Mouse (Mus musculus) midbrain, postnatal 0 days (tissue): Measurements from ENCODE around the gene Arel1. TPM values are rescaled to one million over a fixed set of nuclear protein-coding genes. Genes with fewer than 3 reads are reported as not detected.

Experiments used
- ATAC-seq: fragments of 200-750 bp; cut with Nextera tagmentation; 2 replicates; pipeline ENCODE4 v1.8.0; 2017; ENCODE audit warnings: moderate number of reproducible peaks, mild to moderate bottlenecking, moderate TSS enrichment, moderate library complexity; ENCODE audit not compliant: low FRiP score
- DNase-seq: peaks from one replicate; pipeline ENCODE4 v3.0.0-alpha.2; 2015; ENCODE audit warnings: low spot score
- H3K27ac ChIP-seq: fragments of 300-500 bp; sonication (generic); 2 replicates; pipeline ENCODE4 v1.5.1; 2014; ENCODE audit warnings: low read depth, mild to moderate bottlenecking, low read length, mixed read lengths
- H3K27me3 ChIP-seq: fragments of 300-500 bp; sonication (generic); 2 replicates; pipeline ENCODE4 v1.6.1; 2014; ENCODE audit warnings: low read length, control low read depth, mixed read lengths; ENCODE audit not compliant: insufficient read depth
- H3K36me3 ChIP-seq: fragments of 300-500 bp; sonication (generic); 2 replicates; pipeline ENCODE4 v1.6.1; 2014; ENCODE audit warnings: low read length, control low read depth, mixed read lengths; ENCODE audit not compliant: insufficient read depth
- H3K4me1 ChIP-seq: fragments of 300-500 bp; sonication (generic); 2 replicates; pipeline ENCODE4 v1.6.1; 2014; ENCODE audit warnings: mild to moderate bottlenecking, control low read depth, antibody characterized with exemption, low read length, mixed read lengths; ENCODE audit not compliant: insufficient read depth
- H3K4me2 ChIP-seq: fragments of 300-500 bp; sonication (generic); 2 replicates; pipeline ENCODE4 v1.6.1; 2014; ENCODE audit warnings: low read depth, mild to moderate bottlenecking, low read length, mixed read lengths; ENCODE audit not compliant: poor library complexity, severe bottlenecking
- H3K4me3 ChIP-seq: fragments of 300-500 bp; sonication (generic); 2 replicates; pipeline ENCODE4 v1.5.1; 2014; ENCODE audit warnings: low read depth, mild to moderate bottlenecking, low read length, moderate library complexity
- H3K9ac ChIP-seq: fragments of 300-500 bp; sonication (generic); replicated peaks from 2 replicates; pipeline ENCODE4 v1.6.1; 2014; ENCODE audit warnings: mild to moderate bottlenecking, low read length, moderate library complexity, mixed read lengths; ENCODE audit not compliant: poor library complexity, severe bottlenecking
- H3K9me3 ChIP-seq: fragments of 300-500 bp; sonication (generic); 2 replicates; pipeline ENCODE4 v1.6.1; 2016; ENCODE audit warnings: low read length, control low read depth
- CTCF ChIP-seq: IDR thresholded peaks from 2 replicates; pipeline ENCODE4 v1.5.1; 2016; ENCODE audit warnings: antibody characterized with exemption, mild to moderate bottlenecking
- WGBS: fragments of 180-500 bp; shearing (Covaris S2); extraction: QIAGEN DNeasy Blood & Tissue Kit; methylation state at CpG from one replicate; pipeline ENCODE4 v1.1.7; 2014; 5-methylcytosine and 5-hydroxymethylcytosine counted together
- polyA plus RNA-seq: library from polyadenylated mRNA; unstranded; fragments of >200 nt; fragmentation: Nextera tagmentation; extraction: Ambion mirVana; gene quantifications from 2 replicates; pipeline ENCODE4 v1.2.1, GENCODE M21; 2015
- total RNA-seq: library from RNA; depleted of rRNA; stranded (reverse); fragments of >200 nt; gene quantifications from 2 replicates; pipeline ENCODE4 v1.2.3, GENCODE M21; 2014

Arel1 gene
- total and polyA plus RNA-seq, 2 experiments from 2014 or later = 31.7 to 104 TPM

DNA sequence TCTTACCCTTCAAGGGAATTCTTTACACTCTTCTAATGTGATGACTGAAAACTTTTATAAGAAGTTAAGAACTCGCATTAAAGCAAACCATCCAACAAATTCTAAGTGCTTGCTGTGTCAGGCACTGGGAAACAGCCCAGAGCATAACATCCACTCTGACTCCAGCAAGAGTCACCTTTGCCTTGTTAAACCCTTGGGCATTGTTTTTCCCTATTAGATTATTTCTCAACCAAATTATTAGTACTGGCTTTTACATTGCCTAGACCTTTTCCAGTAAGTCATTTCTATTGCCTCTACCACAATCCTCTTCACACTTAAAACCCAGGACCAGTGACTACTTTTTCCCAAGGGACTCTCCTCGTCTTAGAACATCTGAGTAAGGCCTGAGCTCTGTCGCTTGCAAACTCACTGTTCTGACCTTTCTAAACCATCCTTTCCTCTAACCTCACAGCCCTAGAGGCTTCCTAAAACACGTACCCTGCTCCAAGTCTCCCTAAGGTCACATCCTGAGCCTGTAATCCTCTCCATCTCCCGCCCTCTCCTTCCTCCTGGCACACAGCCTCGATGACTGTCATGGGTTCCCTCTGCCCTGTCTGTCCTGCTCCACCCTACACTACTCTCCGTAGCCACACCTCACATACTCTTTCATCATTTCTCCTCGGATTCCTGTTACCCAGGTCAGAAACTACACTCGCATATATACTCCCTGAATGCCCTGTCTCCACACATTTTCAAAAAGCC is 25.7 kb downstream of the Arel1 start:
- H3K9me3 ChIP-seq = no peaks in the 10 kb centered on the region
- no peak for ATAC-seq
- no peaks in the 10 kb centered on the region for H3K4me1 ChIP-seq
- WGBS = 94% methylated on average over 9 of the region's 9 CpGs
- no peaks in the 10 kb centered on the region for H3K27me3 ChIP-seq
- no peak overlapping the region for H3K9ac ChIP-seq
- no peak for DNase-seq
- H3K4me3 ChIP-seq = no peak overlapping the region
- peaks cover 51% of the 10 kb centered on the region for H3K36me3 ChIP-seq
- TF ChIP-seq CTCF = no peak
- H3K4me2 ChIP-seq = no peak overlapping the region
- no peak overlapping the region for H3K27ac ChIP-seq

GRCm38 (mm10) chr12:84944150-84944812 is 26.4 kb downstream of the Arel1 start:
- H3K4me3 ChIP-seq = no peak overlapping the region
- H3K4me2 ChIP-seq = no peak overlapping the region
- H3K9me3 ChIP-seq = no peaks in the 10 kb centered on the region
- peaks cover 49% of the 10 kb centered on the region for H3K36me3 ChIP-seq
- ATAC-seq (no peak), DNase-seq (no peak)
- 89% methylated on average over 4 of the region's 4 CpGs for WGBS
- no peaks in the 10 kb centered on the region for H3K4me1 ChIP-seq
- H3K27me3 ChIP-seq = no peaks in the 10 kb centered on the region
- H3K27ac ChIP-seq = no peak overlapping the region
- H3K9ac ChIP-seq = no peak overlapping the region
- no peak for TF ChIP-seq CTCF

DNA sequence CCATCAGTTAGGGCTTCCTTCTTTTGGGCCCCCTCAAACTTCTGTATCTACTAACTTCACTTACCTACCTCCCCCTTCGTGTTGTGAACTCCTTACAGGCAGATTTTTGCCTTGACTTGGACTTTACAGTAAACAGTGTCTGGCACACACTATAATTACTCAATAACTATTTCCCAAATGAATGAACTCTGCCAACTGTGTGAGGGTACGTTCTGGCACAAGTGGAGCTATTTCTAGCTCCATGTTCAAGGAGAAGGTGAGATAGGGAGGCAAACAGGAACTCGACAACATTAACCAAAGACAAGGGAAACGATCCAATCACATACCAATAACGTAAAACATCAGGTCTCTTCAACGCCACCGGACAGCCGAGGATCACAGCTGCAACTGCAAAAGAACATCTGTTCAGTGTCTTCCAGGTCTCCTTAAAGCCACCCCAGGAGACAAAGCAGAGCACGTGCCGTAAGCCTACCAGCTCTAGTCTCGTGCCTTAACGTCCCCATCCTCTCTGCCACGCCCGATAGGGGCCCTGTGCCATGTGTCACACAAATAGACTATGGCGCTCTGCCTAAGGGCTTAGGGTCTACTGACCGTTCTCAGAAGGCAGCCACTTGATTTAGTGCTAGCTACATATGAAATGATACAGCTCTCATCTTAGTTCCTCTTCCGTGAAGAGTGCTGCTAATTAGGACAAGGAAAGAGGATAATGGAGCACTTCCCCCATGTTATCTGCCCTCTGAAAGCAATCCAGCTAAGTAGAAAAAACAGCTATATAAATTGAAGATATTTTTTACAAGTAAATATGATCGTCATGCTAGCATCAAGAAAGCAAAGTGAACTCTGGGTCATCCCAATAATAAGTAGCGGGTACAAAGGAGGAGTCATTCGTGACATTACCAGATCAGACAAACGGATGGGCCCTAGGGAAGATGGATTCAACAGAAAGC is 27.4 kb downstream of the Arel1 start:
- ATAC-seq = no peak
- H3K4me3 ChIP-seq = no peak overlapping the region
- DNase-seq = no peak
- H3K9ac ChIP-seq = no peak overlapping the region
- no peaks in the 10 kb centered on the region for H3K9me3 ChIP-seq
- H3K36me3 ChIP-seq = peaks cover 44% of the 10 kb centered on the region
- no peaks in the 10 kb centered on the region for H3K27me3 ChIP-seq
- 94% methylated on average over 21 of the region's 21 CpGs for WGBS
- no peak overlapping the region for H3K4me2 ChIP-seq
- H3K4me1 ChIP-seq = no peaks in the 10 kb centered on the region
- no peak for TF ChIP-seq CTCF
- no peak overlapping the region for H3K27ac ChIP-seq

GRCm38 (mm10) chr12:84941717-84942116 is 29.0 kb downstream of the Arel1 start:
- 94% methylated on average over 13 of the region's 13 CpGs for WGBS
- H3K27me3 ChIP-seq = no peaks in the 10 kb centered on the region
- peaks cover 40% of the 10 kb centered on the region for H3K36me3 ChIP-seq
- H3K4me2 ChIP-seq = no peak overlapping the region
- no peaks in the 10 kb centered on the region for H3K9me3 ChIP-seq
- H3K9ac ChIP-seq = no peak overlapping the region
- no peak overlapping the region for H3K27ac ChIP-seq
- H3K4me1 ChIP-seq = no peaks in the 10 kb centered on the region
- DNase-seq (no peak), ATAC-seq (no peak)
- H3K4me3 ChIP-seq = no peak overlapping the region
- TF ChIP-seq CTCF = no peak

- H3K9me3 ChIP-seq = no peaks in the 10 kb centered on the region
- no peaks in the 10 kb centered on the region for H3K4me1 ChIP-seq
- no peak overlapping the region for H3K4me2 ChIP-seq
- H3K36me3 ChIP-seq = peaks cover 35% of the 10 kb centered on the region
- H3K4me3 ChIP-seq = no peak overlapping the region
- no peaks in the 10 kb centered on the region for H3K27me3 ChIP-seq
- no peak for TF ChIP-seq CTCF
- DNase-seq = no peak
- H3K27ac ChIP-seq = no peak overlapping the region
- H3K9ac ChIP-seq = no peak overlapping the region
- 94% methylated on average over 7 of the region's 7 CpGs for WGBS
- no peak for ATAC-seq
These were observed 30.4 kb downstream of the Arel1 start for GRCm38 (mm10) chr12:84940343-84940742.
